Mouse (Mus musculus): ENCODE measurements around the gene Fancg. TPM values are rescaled to one million over a fixed set of nuclear protein-coding genes. Genes with fewer than 3 reads are reported as not detected.
"Not testable (repeated sequence)": the region's sequence is repeated elsewhere in the genome, so short reads cannot be mapped to it uniquely, and the experiment has no call there.

Fancg gene
- polyA plus RNA-seq, 1 experiment from 2014 or later: 12.9 TPM

DNA sequence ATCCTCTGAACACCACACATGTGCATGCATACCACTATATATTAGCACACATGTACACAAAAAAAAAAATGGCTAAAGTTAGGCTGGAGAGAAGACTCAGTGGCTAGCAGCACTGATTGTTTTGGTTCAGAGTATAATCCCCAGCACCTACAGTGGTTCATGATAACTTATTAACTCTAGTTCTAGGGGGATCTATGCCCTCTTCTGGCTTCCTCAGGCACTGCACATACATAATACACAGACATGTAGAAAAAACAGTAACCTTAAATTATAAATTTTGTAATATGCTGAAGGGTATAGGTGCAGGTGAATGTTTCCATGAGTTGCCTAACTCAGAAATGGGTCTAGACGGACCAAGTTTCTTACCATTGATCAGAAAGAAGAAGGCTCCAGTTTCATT lies 22.0 kb downstream of the Fancg start:
- ATAC-seq (replicated peaks; ENCODE audit: extremely low read depth, insufficient read depth, low FRiP score): no peak
- Histone ChIP-seq H3K9ac (ENCODE audit: low read length) (no peak overlapping the region), H3K27ac (ENCODE audit: low read length) (no peak overlapping the region), H3K27me3 (ENCODE audit: control insufficient read depth, insufficient read depth, low read length) (no peaks in the 10 kb centered on the region), H3K4me1 (ENCODE audit: control insufficient read depth, insufficient read depth, low read length) (no peaks in the 10 kb centered on the region), H3K9me3 (replicated peaks; ENCODE audit: control insufficient read depth, low read length) (no peaks in the 10 kb centered on the region), H3K4me3 (ENCODE audit: low read length) (no peak overlapping the region), H3K4me2 (ENCODE audit: low read depth, low read length) (no peak overlapping the region), H3K36me3 (ENCODE audit: control insufficient read depth, insufficient read depth) (peaks cover 89% of the 10 kb centered on the region)
- 88% methylated on average over 1 of the region's 1 CpGs for WGBS

- not testable (repeated sequence) for H3K4me3 ChIP-seq (ENCODE audit: low read length); H3K27me3 ChIP-seq (ENCODE audit: control insufficient read depth, insufficient read depth, low read length); ATAC-seq (replicated peaks; ENCODE audit: extremely low read depth, insufficient read depth, low FRiP score); H3K9ac ChIP-seq (ENCODE audit: low read length); H3K4me1 ChIP-seq (ENCODE audit: control insufficient read depth, insufficient read depth, low read length); H3K4me2 ChIP-seq (ENCODE audit: low read depth, low read length); H3K27ac ChIP-seq (ENCODE audit: low read length); H3K9me3 ChIP-seq (replicated peaks; ENCODE audit: control insufficient read depth, low read length)
- 90% methylated on average over 7 of the region's 8 CpGs for WGBS
- peaks cover 53% of the 10 kb centered on the region for H3K36me3 ChIP-seq (ENCODE audit: control insufficient read depth, insufficient read depth)
Measured at GRCm38 (mm10) chr4:42980467-42980866, 29.8 kb downstream of the Fancg start.

DNA sequence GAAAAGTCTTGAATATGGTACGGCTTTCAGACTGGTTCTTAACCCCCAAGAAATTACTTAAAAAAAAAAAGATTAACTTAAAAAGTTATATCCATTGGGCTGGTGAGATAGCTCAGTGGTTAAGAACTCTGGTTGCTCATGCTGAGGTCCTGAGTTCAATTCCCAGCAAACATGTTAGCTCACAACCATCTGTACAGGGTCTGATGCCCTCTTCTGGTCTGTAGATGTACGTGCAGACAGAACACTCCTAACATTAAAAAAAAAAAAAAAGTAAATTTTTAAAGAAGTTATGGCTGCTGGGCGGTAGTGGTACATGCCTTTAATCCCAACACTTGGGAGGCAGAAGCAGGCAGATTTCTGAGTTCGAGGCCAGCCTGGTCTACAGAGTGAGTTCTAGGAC lies 32.2 kb downstream of the Fancg start:
- ATAC-seq (replicated peaks; ENCODE audit: extremely low read depth, insufficient read depth, low FRiP score): no peak
- 91% methylated on average over 4 of the region's 4 CpGs for WGBS

GRCm38 (mm10) chr4:42973868-42974267 lies 36.4 kb downstream of the Fancg start:
- H3K9ac ChIP-seq (ENCODE audit: low read length): no peak overlapping the region
- no peak overlapping the region for H3K27ac ChIP-seq (ENCODE audit: low read length)

More for the DNA sequence above, 32.2 kb downstream of the Fancg start:
- H3K36me3 ChIP-seq (ENCODE audit: control insufficient read depth, insufficient read depth): peaks cover 29% of the 10 kb centered on the region
- H3K27me3 ChIP-seq (ENCODE audit: control insufficient read depth, insufficient read depth, low read length): no peaks in the 10 kb centered on the region
- no peak overlapping the region for H3K4me2 ChIP-seq (ENCODE audit: low read depth, low read length)
- H3K9me3 ChIP-seq (replicated peaks; ENCODE audit: control insufficient read depth, low read length): no peaks in the 10 kb centered on the region
- H3K4me3 ChIP-seq (ENCODE audit: low read length): no peak overlapping the region
- no peak overlapping the region for H3K27ac ChIP-seq (ENCODE audit: low read length)
- H3K9ac ChIP-seq (ENCODE audit: low read length): no peak overlapping the region
- H3K4me1 ChIP-seq (ENCODE audit: control insufficient read depth, insufficient read depth, low read length): peaks cover 8% of the 10 kb centered on the region; the same call in 1 of the 2 replicates

DNA sequence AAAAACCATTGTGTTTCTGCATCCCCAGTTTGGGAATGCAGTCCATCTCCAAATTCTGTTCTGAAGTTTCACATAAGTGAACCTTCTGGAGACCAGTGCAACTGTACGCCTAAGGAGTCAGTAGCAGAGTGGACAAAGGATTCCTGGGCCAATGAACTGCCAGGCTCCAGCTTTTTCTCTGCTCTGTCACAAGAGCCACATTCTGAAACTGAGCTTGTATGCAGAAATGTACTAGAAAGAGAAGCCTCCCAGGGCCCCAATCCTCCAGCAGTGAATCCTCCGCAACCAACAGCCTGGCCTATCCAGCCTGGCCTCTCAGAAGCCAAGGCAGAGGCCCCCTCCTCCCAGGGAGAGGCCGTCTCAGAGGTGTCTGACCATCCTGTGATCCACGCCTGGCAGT lies 37.4 kb downstream of the Fancg start:
- no peak overlapping the region for H3K27ac ChIP-seq (ENCODE audit: low read length)
- no peaks in the 10 kb centered on the region for H3K27me3 ChIP-seq (ENCODE audit: control insufficient read depth, insufficient read depth, low read length)
- WGBS: 71% methylated on average over 4 of the region's 4 CpGs
- H3K4me2 ChIP-seq (ENCODE audit: low read depth, low read length): no peak overlapping the region
- H3K9ac ChIP-seq (ENCODE audit: low read length): no peak overlapping the region
- ATAC-seq (replicated peaks; ENCODE audit: extremely low read depth, insufficient read depth, low FRiP score): no peak
- H3K36me3 ChIP-seq (ENCODE audit: control insufficient read depth, insufficient read depth): no peaks in the 10 kb centered on the region; the same call in 1 of the 2 replicates
- peaks cover 8% of the 10 kb centered on the region; the same call in 1 of the 2 replicates for H3K4me1 ChIP-seq (ENCODE audit: control insufficient read depth, insufficient read depth, low read length)
- no peaks in the 10 kb centered on the region for H3K9me3 ChIP-seq (replicated peaks; ENCODE audit: control insufficient read depth, low read length)
- no peak overlapping the region for H3K4me3 ChIP-seq (ENCODE audit: low read length)

More at GRCm38 (mm10) chr4:42973868-42974267, 36.4 kb downstream of the Fancg start:
- no peak for ATAC-seq (replicated peaks; ENCODE audit: extremely low read depth, insufficient read depth, low FRiP score)
- no peak overlapping the region for H3K4me2 ChIP-seq (ENCODE audit: low read depth, low read length)
- H3K27me3 ChIP-seq (ENCODE audit: control insufficient read depth, insufficient read depth, low read length): no peaks in the 10 kb centered on the region
- 45% methylated on average over 5 of the region's 5 CpGs for WGBS
- peaks cover 8% of the 10 kb centered on the region for H3K36me3 ChIP-seq (ENCODE audit: control insufficient read depth, insufficient read depth)
- H3K4me1 ChIP-seq (ENCODE audit: control insufficient read depth, insufficient read depth, low read length): peaks cover 8% of the 10 kb centered on the region; the same call in 1 of the 2 replicates
- no peaks in the 10 kb centered on the region for H3K9me3 ChIP-seq (replicated peaks; ENCODE audit: control insufficient read depth, low read length)
- H3K4me3 ChIP-seq (ENCODE audit: low read length): no peak overlapping the region

DNA sequence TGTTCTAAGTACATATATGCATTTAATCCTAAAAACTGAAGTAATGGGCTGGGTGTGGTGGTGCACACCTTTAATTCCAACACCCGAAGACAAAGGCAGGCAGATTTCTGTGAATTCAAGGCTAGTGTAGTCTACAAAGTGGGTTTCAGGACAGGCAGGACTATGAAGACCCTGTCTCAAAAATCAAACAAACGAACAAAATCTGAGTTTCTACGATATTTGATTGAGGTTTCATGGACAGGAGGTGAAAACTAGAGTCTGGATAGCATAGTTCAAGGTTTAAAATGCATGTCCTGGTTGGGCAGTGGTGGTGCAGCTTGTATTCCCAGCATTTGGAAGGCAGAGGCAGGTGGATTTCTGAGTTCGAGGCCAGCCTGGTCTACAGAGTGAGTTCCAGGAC lies 41.0 kb downstream of the Fancg start, which contains the start of gene 1700022I11Rik:
1700022I11Rik (plus strand) TSS at position 301 of the 400 bp plus-strand sequence.
- no peaks in the 10 kb centered on the region for H3K36me3 ChIP-seq (ENCODE audit: control insufficient read depth, insufficient read depth)
- H3K27ac ChIP-seq (ENCODE audit: low read length): no peak within 1 kb of the TSS
- no peak within 1 kb of the TSS for H3K4me3 ChIP-seq (ENCODE audit: low read length)
- peaks cover 12% of the 10 kb centered on the region; the same call in 1 of the 2 replicates for H3K4me1 ChIP-seq (ENCODE audit: control insufficient read depth, insufficient read depth, low read length)
- WGBS: 90% methylated on average over 4 of the region's 4 CpGs
- H3K9me3 ChIP-seq (replicated peaks; ENCODE audit: control insufficient read depth, low read length): no peaks in the 10 kb centered on the region
- H3K27me3 ChIP-seq (ENCODE audit: control insufficient read depth, insufficient read depth, low read length): no peaks in the 10 kb centered on the region
- no peak within 1 kb of the TSS for H3K9ac ChIP-seq (ENCODE audit: low read length)
- ATAC-seq (replicated peaks; ENCODE audit: extremely low read depth, insufficient read depth, low FRiP score): no peak
- no peak within 1 kb of the TSS for H3K4me2 ChIP-seq (ENCODE audit: low read depth, low read length)

DNA sequence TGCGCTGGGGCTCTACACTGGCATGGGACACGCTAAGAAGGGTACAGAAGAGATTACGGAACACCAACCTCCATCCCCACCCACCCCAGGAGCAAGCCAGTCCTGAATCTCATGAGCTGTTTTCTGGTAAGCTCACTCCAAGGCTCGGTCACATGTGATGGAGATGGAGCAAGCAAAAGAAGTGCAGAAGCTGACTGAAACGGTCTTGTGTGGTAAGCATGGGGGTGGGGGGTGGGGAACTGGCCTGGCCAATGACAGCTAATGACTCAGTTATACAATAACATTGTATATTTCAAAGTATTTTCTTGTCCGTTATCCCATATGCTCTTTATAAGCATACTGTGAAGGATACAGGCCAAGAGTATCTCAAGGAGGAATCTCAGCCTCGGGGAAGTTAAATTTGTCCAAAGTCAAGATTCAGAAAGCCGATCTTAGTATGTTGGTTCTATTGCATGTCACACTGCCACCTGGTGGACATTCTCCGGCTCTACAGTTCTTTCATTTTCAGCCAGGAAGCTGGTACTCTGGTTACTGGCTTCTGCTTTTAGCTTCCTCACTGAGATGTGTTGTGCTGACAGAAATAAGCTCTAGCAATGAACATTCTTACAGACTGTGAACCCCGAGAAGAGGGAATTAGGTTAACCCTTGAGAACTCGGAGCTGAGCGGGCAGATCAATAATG lies 45.1 kb downstream of the Fancg start:
- 16% methylated on average over 12 of the region's 12 CpGs for WGBS
- no peaks in the 10 kb centered on the region for H3K36me3 ChIP-seq (ENCODE audit: control insufficient read depth, insufficient read depth)
- peak; percentile 21; the same call in 1 of the 2 replicates for ATAC-seq (replicated peaks; ENCODE audit: extremely low read depth, insufficient read depth, low FRiP score)
- no peaks in the 10 kb centered on the region for H3K27me3 ChIP-seq (ENCODE audit: control insufficient read depth, insufficient read depth, low read length)
- 0 out of 2 replicates have a peak overlapping the region, but pooled peaks have one; percentile 6 for H3K9ac ChIP-seq (ENCODE audit: low read length)
- H3K4me1 ChIP-seq (ENCODE audit: control insufficient read depth, insufficient read depth, low read length): peaks cover 7% of the 10 kb centered on the region
- H3K9me3 ChIP-seq (replicated peaks; ENCODE audit: control insufficient read depth, low read length): 0 out of 2 replicates have a peak, but pooled peaks cover 2% of the 10 kb centered on the region
- H3K27ac ChIP-seq (ENCODE audit: low read length): no peak overlapping the region
- H3K4me3 ChIP-seq (ENCODE audit: low read length): peak overlapping the region; percentile 24; the same call in 1 of the 2 replicates
- H3K4me2 ChIP-seq (ENCODE audit: low read depth, low read length): peak overlapping the region; percentile 41

- H3K4me3 ChIP-seq (ENCODE audit: low read length): no peak overlapping the region
- no peak overlapping the region for H3K4me2 ChIP-seq (ENCODE audit: low read depth, low read length)
- WGBS: 57% methylated on average over 2 of the region's 2 CpGs
- no peaks in the 10 kb centered on the region for H3K36me3 ChIP-seq (ENCODE audit: control insufficient read depth, insufficient read depth)
- H3K27ac ChIP-seq (ENCODE audit: low read length): no peak overlapping the region
- H3K4me1 ChIP-seq (ENCODE audit: control insufficient read depth, insufficient read depth, low read length): peaks cover 22% of the 10 kb centered on the region
- H3K9ac ChIP-seq (ENCODE audit: low read length): no peak overlapping the region
- H3K9me3 ChIP-seq (replicated peaks; ENCODE audit: control insufficient read depth, low read length): 0 out of 2 replicates have a peak, but pooled peaks cover 2% of the 10 kb centered on the region
- H3K27me3 ChIP-seq (ENCODE audit: control insufficient read depth, insufficient read depth, low read length): no peaks in the 10 kb centered on the region
- no peak for ATAC-seq (replicated peaks; ENCODE audit: extremely low read depth, insufficient read depth, low FRiP score)
Measured at GRCm38 (mm10) chr4:42963480-42963879, 46.8 kb downstream of the Fancg start.

DNA sequence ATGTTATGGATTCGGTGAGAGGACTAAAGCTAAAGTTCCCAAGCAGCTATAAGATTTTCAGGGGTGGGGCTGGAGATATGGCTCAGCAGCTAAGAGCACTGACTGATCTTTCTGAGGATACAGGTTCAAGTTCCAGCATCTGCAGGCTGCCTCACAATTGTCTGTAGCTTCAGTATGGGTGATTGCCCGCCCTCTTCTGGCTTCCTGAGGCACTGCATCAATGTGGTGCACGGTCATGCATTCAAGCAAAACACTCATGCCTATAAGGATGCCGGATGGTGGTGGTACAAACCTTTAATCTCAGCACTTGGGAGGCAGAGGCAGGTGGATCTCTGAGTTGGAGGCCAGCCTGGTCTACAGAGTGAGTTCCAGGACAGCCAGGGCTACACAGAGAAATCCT lies 48.7 kb downstream of the Fancg start:
- Histone ChIP-seq H3K4me2 (ENCODE audit: low read depth, low read length) (no peak overlapping the region), H3K27me3 (ENCODE audit: control insufficient read depth, insufficient read depth, low read length) (no peaks in the 10 kb centered on the region), H3K9me3 (replicated peaks; ENCODE audit: control insufficient read depth, low read length) (0 out of 2 replicates have a peak, but pooled peaks cover 2% of the 10 kb centered on the region), H3K36me3 (ENCODE audit: control insufficient read depth, insufficient read depth) (peaks cover 8% of the 10 kb centered on the region), H3K4me1 (ENCODE audit: control insufficient read depth, insufficient read depth, low read length) (peaks cover 27% of the 10 kb centered on the region), H3K9ac (ENCODE audit: low read length) (no peak overlapping the region), H3K27ac (ENCODE audit: low read length) (no peak overlapping the region), H3K4me3 (ENCODE audit: low read length) (no peak overlapping the region)
- no peak for ATAC-seq (replicated peaks; ENCODE audit: extremely low read depth, insufficient read depth, low FRiP score)
- 35% methylated on average over 4 of the region's 4 CpGs for WGBS

All from heart, embryonic 16.5 days (tissue).